Mouse (Mus musculus): ENCODE measurements at regions not wholly inside any gene's neighbourhood (a gene's known extent, or its start where the extent isn't known, plus 50 kb on each side); places are given as distances from the start of the nearest gene placed in this dataset.

DNA sequence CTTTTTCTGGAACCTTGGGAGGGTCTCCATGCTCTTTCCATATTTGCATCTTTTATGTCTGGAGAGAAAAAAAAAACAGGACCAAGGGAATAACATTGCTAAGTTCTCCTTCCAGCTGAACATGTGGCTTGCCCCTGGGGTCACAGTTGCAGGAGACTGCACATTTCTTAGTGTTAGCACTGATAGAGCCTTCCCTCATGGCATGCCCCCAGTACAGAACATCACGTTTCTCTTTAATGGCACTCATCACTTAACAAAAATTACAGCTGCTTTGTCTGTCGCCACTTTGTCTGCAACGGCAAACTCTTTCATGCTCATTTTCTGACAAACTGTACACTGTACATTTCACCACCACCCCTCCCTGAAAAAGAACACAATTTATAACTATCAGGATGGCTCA lies 180.0 kb downstream of the Tm2d1 start:
- intact Hi-C loops (cut with DNase I): no loop called here
- no peak for DNase-seq (ENCODE audit: low spot score in 2 of 2)

DNA sequence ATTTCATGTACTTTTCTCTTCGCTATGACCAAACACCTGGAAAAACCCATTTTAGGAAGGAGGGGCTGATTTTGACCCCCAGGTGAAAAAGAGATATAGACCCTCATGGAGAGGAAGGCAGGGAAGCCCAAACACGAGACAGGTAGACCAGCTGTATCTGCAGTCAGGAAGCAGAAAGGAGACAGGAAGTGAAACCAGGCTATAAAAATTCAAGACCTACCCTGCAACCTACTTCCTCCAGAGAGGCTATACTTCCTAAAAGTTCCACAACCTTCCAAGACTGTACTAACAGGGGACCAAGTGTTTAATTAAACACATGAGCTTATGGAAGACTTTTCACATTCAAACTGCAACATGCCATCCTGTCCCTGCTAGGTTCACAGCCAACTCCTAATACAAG lies 180.9 kb downstream of the Tm2d1 start:
- intact Hi-C loops (cut with DNase I): no loop called here
- DNase-seq (ENCODE audit: low spot score in 2 of 2): peak in 1 of 2 experiments; percentile 10

DNA sequence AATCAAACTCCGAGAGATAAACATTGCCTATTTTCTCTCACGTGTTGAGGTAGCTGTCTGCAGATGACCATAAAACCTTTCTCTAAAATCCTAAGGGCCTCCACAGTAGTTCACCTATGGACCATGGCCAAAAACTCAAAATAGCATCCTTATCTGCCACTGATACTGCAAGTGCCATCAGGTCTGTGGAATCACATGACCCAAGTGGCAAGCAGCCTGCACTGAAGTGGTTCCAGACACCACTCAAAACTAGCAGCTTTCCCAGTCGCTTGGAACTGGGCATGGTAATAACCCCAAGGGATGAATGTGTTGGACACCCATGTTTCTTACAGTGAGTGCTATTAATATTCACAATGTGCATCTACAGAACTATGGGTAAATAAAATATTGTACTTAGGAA lies 182.0 kb downstream of the Tm2d1 start:
- intact Hi-C loops (cut with DNase I): no loop called here

DNA sequence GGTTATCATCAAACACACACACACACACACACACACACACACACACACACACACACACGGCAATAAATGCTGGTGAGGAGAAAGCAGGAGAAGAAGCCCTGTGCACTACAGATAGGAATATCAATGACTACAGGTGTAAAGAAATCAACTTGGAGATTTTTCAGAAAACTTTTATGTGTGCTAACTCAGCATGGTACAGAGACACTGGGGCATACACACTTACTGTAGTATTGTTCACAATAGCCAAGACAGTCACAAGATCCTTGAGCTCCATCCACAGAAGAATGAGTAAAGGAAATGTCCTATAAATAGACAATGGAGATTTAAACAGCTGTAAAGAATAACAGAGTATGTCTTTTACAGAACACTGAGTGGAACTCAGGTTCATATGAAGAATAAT lies 182.4 kb downstream of the Tm2d1 start:
- intact Hi-C loops (cut with DNase I): no loop called here
- DNase-seq (ENCODE audit: low spot score in 2 of 2): no peak

More for the DNA sequence above, 182.0 kb downstream of the Tm2d1 start:
- DNase-seq (ENCODE audit: low spot score in 2 of 2): no peak

DNA sequence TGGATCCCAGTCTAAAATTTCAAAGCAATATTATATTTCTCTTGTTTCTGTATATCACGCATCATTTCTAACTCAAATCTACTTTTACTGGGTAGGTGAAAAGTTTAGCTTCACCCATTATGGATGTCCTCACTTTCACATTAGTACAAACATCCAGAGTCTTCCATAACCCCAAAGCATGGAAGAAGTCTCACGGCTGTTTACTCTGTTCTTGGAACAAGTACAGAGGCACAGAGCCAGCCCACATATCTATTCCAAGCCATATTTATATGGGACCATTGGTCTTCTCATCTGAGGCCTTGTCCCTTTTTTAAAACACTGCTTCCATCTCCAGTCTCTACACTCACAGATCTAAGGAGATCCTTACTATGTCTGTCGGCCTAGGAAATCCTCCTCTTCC lies 192.8 kb downstream of the Tm2d1 start:
- intact Hi-C loops (cut with DNase I): no loop called here
- DNase-seq (ENCODE audit: low spot score in 2 of 2): no peak

DNA sequence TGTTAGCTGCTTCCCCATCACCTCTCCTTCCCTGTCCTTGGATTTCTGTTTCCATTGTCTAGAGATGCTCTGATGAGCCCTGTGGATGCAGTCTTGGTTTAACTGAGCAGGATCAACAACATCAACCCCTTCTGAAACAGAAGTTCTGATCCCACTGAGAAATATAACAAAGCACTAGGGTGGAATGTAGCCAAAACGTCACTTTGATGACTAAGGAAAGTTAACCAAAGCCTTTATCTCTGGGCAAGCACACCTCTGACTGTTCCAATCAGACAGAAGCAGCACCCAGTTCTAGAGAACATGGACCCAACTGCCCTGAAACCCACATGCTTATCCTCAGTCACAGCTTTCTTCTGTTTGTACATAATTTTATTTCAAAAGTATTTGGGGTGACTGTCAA lies 193.2 kb downstream of the Tm2d1 start:
- DNase-seq (ENCODE audit: low spot score in 2 of 2): no peak
- intact Hi-C loops (cut with DNase I): no loop called here

DNA sequence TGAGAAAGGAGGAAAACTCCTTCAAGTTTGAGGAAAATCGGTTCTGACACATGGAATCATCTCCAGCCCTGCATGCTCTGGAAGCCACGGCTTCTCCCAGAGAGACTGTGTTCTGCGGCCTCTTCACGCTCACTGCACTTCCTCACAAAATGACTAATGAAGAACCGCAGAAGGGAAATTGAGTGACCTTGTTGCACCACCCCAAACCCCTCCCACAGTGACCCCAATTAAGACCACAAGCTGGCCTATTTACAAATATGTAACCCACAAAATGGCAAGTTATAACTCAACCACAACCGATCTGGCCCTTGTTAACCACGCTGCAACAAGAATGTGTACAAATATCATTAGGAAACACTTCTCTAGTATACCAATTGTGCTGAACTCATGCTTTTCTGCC lies 194.2 kb downstream of the Tm2d1 start:
- no peak for DNase-seq (ENCODE audit: low spot score in 2 of 2)
- intact Hi-C loops (cut with DNase I): no loop called here

DNA sequence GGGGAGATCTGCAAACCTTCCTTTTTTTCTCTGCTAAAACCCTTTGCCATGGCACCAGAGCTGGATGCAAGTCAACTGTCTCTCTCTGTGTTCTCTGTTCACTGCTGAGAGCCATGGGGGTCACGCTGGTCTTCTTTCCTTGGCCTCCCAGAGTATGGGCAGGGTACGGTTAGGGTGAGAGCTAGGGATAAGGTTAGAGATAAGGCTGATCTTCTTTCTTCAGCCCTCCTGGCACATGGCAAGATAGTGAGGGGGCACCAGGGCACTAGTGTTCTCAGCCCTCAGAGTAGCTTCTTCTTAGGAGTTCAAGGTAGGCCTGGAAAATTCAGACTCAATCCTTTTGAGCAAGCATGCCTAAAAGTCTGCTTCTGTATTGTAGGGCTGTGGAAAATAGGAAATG lies 196.1 kb downstream of the Tm2d1 start:
- intact Hi-C loops (cut with DNase I): no loop called here
- DNase-seq (ENCODE audit: low spot score in 2 of 2): no peak

DNA sequence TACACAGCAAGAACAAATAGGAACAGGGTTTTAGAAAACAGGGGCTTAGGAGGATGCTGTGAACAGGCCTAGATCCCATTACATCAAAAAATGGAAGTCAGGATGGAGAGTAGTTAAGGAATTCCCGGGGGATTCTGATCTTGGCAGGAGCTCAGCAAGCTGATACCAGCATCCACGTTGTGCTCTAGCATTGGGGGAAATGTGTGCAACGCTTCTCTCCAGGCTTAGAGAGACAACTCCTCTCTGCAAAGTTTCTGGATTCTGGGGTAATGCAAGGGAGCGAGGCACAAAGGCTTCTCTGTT lies 201.1 kb downstream of the Tm2d1 start:
- no peak for DNase-seq (ENCODE audit: low spot score in 2 of 2)
- intact Hi-C loops (cut with DNase I): no loop called here

DNA sequence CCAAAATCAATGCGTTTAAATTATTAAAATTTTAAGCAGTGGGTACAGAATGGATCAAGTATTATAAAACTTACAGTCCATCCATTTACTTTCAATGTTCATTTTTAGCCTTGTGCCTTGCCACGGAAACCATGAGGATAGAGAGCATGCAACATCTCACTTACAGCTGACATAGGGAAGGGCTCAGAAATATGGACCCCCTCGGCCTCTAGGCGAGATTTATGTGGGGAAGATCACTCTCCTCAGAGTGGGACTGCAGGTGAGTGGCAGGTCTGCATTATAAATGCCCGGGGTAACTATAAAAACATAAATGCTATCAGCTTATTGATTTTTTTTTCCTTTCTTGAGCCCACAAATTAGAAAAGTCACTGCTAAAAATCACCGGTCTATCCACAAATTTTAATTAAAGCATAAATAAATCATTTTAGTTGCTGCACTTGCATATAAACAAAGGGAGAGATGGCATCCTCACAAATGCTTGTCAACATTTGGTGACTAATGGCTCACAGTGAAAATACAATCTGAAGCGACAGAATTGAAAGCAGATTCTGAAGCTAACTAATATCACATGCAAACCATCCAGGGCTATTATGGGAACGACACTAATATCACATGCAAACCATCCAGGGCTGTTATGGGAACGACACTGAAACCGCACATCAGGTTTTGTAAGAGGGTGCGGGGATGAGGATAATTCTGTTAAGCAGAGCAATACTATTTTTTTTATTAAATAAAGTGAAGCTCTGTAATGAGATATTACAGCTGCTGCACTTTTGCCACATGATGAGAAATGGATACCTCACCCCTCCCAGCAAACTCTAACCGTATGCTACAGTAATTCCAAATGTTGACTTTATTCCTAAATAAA lies 201.7 kb downstream of the Tm2d1 start:
- intact Hi-C loops (cut with DNase I): no loop called here
- no peak for DNase-seq (ENCODE audit: low spot score in 2 of 2)

DNA sequence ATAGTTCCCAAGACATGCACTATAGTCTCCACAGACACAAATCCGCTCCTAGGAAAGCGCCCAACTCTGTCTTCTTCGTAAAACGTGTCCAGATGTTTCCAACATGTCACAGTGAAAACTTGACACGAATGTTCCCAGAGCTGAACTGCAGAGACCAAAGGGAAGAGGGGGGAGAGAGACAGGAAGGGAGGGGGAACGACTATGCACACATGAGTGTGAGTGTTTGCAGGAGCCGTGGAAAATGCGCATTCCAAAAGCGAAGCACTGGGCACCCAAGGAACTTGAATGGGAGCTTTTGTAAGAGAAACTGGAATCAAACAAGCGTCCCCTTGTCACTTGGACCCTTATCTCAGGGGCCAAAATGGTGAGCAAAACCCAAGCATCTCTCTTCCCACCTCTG lies 202.8 kb downstream of the Tm2d1 start:
- intact Hi-C loops (cut with DNase I): no loop called here
- DNase-seq (ENCODE audit: low spot score in 2 of 2): no peak
